Mouse (Mus musculus): Measurements from ENCODE around the gene Gm6993.

The Gm6993 gene

GRCm38 (mm10) chr12:31240470-31240869 is at the start of gene Gm6993:
TSS of gene Gm6993 (plus strand) at chr12:31240770.
- DNase-seq (ENCODE audit: extremely low read depth, insufficient read length, low spot score), result no peak

DNA sequence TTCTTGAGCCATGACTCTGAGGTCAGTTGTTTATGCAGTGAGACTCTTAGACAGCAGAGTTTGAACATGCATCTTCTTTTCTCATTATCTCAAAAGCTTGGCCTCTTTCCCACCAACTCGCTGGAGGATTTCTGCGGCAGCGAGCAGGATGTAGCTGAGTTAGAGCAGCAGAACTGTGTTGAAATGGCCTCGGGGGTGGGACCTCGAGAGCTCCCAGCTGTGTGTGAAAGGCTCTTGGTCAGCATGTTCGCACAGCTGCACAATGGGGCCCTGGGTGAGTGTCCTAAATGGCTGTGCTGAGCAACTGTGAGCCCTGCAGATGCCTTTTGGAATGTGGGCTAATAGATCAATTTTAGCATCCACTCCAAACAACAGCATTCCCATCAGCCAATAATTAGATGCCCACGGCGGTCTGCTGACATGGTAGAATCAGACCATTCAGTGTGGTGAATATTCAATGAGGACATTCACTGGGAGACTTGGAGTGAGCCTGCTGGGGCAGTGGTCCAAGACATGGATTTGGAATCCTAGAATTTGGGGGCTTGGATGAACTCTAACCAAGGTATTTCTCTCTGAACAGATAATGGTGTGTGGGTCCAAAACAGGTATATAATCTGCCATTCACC is 49.1 kb upstream of the Gm6993 start:
- DNase-seq (ENCODE audit: extremely low read depth, insufficient read length, low spot score), result no peak

GRCm38 (mm10) chr12:31202509-31202908 is 38.1 kb upstream of the Gm6993 start:
- DNase-seq (ENCODE audit: extremely low read depth, insufficient read length, low spot score), result no peak

- no peak for DNase-seq (ENCODE audit: extremely low read depth, insufficient read length, low spot score)
Observed at GRCm38 (mm10) chr12:31203746-31204455, 36.7 kb upstream of the Gm6993 start.

GRCm38 (mm10) chr12:31204898-31205297 is 35.7 kb upstream of the Gm6993 start:
- no peak for DNase-seq (ENCODE audit: extremely low read depth, insufficient read length, low spot score)

DNA sequence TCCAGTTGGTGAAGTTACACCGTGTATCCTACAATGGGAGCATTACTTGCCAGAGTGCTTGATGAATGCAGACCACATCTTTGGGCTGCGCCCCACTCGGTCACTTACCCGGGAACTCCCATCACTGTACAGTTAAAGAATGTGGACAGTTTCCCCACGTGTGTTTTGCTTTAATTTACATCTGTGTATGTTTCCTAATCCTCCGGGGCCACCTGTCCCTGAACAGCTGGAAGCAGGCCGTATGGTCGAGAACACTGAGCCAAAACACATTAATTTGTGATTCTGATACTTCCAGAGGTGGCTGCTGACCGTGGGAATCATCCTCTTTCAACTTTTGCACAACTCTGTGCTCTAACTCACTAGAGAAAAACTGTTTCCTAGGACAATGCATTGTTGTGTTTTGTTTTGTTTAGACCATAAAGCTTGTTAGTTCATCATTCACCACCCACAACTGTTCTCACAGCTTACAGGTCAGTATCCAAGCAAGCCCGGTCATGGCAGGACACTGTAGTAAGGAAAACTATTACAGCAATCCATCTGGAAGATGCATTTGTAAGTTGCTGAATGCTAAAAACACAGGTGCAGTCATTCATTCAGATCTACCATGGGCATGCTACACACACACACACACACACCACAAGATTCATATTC is 34.5 kb upstream of the Gm6993 start:
- DNase-seq (ENCODE audit: extremely low read depth, insufficient read length, low spot score), result no peak

- no peak for DNase-seq (ENCODE audit: extremely low read depth, insufficient read length, low spot score)
Observed at GRCm38 (mm10) chr12:31208766-31209165, 31.8 kb upstream of the Gm6993 start.

DNA sequence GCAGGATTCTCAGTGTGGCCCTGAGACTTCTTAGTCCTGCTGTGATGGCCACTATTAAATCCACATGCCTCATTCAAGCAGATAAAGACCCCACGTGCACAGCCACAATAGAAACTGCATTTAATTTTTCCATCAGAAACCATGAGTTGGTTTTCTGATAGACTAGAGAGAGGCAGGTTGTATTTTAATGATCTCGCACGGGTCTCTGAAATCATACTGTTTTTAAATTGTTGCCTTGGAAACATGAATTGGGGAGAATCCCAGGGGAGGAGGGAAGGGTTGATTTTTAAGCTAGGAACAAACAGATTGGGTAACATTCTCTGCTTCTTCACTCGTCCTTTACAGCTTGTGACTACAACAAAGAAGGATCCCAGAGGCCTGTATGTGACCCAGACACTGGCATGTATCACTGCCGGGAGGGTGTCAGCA is 31.2 kb upstream of the Gm6993 start:
- DNase-seq (ENCODE audit: extremely low read depth, insufficient read length, low spot score), result no peak

DNA sequence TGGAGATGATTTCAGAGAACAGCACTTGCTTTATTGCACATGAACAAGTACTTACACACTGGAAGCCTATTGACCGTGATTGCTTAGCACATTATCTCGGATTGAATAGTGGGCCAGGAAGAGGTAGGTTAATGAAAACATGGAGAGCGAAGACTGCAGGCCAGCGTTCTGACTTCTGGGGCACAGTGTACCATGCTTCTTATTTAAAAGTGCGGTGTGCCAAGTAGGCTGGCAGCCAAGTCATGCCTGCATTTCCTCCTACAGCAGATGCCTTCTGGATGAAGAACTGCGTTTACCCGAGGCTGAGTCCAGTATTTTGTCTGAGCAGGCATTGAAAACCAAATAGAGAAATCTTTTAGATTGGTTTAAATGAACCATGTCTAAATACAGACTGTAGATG is 27.0 kb upstream of the Gm6993 start:
- no peak for DNase-seq (ENCODE audit: extremely low read depth, insufficient read length, low spot score)

DNA sequence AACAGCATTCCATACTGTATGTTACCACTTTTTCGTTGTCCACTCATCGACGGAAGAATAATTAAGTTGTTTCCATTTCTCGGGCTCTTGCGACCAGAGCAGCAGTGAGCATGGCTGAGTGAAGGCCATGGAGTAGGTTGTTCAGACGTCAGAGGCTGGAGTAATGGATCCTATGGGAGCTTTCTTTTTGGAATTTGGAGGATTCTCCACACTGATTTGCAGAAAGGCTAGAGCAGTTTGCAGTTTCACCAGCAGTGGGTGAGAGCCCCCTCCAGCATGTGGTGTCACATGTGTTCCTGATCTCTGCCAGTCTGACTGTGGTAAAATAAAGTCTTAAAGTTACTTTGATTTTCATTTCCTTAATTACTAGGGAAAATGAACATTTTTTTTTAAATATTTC is 25.6 kb upstream of the Gm6993 start:
- no peak for DNase-seq (ENCODE audit: extremely low read depth, insufficient read length, low spot score)

- DNase-seq (ENCODE audit: extremely low read depth, insufficient read length, low spot score), result no peak
Observed at GRCm38 (mm10) chr12:31217232-31217631, 23.3 kb upstream of the Gm6993 start.

GRCm38 (mm10) chr12:31218774-31219173 is 21.8 kb upstream of the Gm6993 start:
- no peak for DNase-seq (ENCODE audit: extremely low read depth, insufficient read length, low spot score)

DNA sequence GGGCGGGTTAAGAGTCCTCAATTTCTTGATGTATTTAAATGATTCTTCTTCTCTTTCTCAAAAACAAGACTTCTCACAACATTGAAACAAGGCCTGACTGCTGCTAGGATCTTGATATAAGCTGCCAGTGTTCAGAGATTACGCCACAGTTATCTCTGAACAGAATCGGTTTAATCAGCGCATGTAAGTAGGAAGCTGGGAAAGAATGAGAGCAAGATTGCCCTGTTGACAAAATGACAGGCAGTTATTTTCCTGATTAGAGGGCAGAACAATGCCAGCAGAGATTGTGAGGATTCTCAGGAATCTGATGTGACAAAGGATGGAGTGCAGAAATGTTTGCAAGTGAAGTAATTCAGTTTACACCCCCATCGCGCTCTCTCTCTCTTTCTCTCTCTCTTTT is 19.0 kb upstream of the Gm6993 start:
- DNase-seq (ENCODE audit: extremely low read depth, insufficient read length, low spot score), result no peak

- DNase-seq (ENCODE audit: extremely low read depth, insufficient read length, low spot score), result no peak
Observed at GRCm38 (mm10) chr12:31222282-31222681, 18.3 kb upstream of the Gm6993 start.

- no peak for DNase-seq (ENCODE audit: extremely low read depth, insufficient read length, low spot score)
Observed at GRCm38 (mm10) chr12:31222741-31223140, 17.8 kb upstream of the Gm6993 start.

DNA sequence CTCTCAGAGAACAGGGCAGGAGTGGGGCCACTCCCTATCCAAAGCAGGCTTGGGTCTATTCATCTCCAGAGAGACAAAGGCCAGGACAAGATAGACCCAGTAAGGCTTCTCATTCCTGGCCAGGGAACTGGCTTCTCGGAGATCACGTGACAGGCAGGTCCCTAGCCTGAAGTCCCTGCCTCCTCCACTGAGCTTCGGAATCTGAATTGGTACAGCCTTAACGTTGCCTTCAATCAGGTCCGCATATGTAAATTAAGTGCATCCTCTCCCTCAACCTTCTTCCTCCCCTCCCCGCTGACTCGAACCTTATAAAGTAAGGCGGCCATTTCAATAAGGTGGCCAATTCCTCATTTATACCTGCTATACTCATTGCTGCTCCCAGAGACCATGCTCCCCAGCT is 15.1 kb upstream of the Gm6993 start:
- no peak for DNase-seq (ENCODE audit: extremely low read depth, insufficient read length, low spot score)

DNA sequence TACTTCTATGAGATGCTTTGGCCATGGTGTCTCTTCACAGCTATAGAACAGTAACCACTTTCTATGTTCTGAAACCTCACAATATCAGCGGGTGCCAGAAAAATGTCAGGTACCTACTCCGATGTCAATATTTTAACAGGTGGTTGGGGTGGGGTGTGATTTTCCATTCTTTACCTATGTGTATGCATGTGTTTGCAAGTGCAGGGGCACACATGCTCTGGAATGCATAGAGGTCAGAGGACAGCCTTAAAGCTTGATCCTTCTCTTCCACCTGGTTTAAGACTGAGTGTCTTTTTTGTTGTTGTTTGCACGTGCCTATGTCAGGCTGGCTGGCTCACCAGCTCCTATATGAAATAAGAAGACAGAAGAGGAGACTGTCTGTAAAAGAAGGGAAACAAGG is 13.4 kb upstream of the Gm6993 start:
- no peak for DNase-seq (ENCODE audit: extremely low read depth, insufficient read length, low spot score)

- no peak for DNase-seq (ENCODE audit: extremely low read depth, insufficient read length, low spot score)
Observed at GRCm38 (mm10) chr12:31228878-31229277, 11.7 kb upstream of the Gm6993 start.

DNA sequence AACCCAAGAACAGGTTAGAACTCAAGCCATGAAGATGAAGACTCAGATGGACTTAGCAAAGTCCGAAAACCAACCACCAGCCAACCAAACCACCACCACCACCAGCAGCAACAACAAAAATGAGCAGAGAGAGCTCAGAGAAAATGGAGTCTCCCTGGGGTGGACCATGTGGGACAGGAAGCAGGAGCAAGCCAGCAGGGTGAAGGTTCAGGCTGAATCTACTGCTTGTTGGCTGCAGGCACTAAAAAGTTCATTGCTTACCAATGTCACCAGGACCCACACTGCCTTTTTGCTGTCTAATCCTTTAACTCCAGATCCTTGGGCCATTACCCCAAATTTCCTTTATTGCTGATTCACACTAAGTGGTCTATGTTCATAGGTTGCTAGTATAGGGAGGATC is 7.9 kb upstream of the Gm6993 start:
- no peak for DNase-seq (ENCODE audit: extremely low read depth, insufficient read length, low spot score)

GRCm38 (mm10) chr12:31235018-31235417 is 5.6 kb upstream of the Gm6993 start:
- no peak for DNase-seq (ENCODE audit: extremely low read depth, insufficient read length, low spot score)

DNA sequence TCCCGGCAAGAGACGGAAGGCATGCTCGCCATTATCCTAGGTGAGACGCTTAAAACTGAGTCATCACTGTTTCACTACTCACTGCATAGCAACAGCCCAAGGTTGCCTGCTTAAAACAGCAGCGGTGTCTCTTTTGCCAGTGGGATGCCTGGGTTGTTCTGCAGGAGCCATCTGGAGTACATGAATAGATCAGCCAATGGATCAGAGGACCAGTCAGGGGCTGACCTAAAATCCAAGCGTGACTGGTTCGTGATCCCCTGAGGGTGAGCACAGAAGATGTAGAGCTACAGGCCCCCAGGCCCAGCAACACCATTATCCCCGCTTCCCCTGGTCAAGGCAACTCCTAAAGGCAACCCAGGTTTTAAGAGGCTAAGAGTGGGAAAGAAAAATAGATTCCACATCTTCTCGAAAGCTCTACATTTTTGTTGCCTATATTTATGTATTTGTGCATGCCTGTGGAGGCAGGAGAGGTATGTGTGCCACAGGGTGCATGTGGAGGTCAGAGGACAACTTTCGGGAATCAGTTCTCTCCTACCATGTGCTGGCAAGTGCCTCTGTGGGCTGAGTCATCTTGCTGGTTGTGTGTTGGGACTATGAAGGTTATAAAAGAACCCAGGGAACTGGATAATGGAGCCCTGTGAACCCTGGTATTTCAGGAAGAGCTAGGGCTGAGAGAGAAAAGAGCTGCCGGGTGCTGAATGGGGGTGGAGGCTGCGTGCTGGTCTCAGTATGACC is 3.5 kb upstream of the Gm6993 start:
- no peak for DNase-seq (ENCODE audit: extremely low read depth, insufficient read length, low spot score)
